Mouse (Mus musculus) midbrain, embryonic 14.5 days (tissue): ENCODE measurements at regions not wholly inside any gene's neighbourhood (a gene's known extent, or its start where the extent isn't known, plus 50 kb on each side); places are given as distances from the start of the nearest gene placed in this dataset.

ENCODE experiments used
- ATAC-seq: fragments of 200-750 bp; cut with Nextera tagmentation; 2 replicates; pipeline ENCODE4 v1.8.0; 2017; ENCODE audit warnings: moderate number of reproducible peaks, moderate library complexity; ENCODE audit not compliant: low FRiP score, low TSS enrichment
- DNase-seq: peaks from one replicate; pipeline ENCODE4 v3.0.0-alpha.2; 2015
- H3K27ac ChIP-seq: fragments of 300-500 bp; sonication (generic); replicated peaks from 2 replicates; pipeline ENCODE4 v1.5.1; 2014; ENCODE audit warnings: mild to moderate bottlenecking, low read depth, low read length, moderate library complexity
- H3K27me3 ChIP-seq: fragments of 300-500 bp; sonication (generic); 2 replicates; pipeline ENCODE4 v1.6.1; 2014; ENCODE audit warnings: low read length, control low read depth, mixed read lengths; ENCODE audit not compliant: control insufficient read depth, insufficient read depth
- H3K36me3 ChIP-seq: fragments of 300-500 bp; sonication (generic); 2 replicates; pipeline ENCODE4 v1.6.1; 2014; ENCODE audit warnings: low read length, control low read depth; ENCODE audit not compliant: control insufficient read depth, insufficient read depth
- H3K4me1 ChIP-seq: fragments of 300-500 bp; sonication (generic); 2 replicates; pipeline ENCODE4 v1.6.1; 2014; ENCODE audit warnings: mild to moderate bottlenecking, antibody characterized with exemption, low read length, control low read depth; ENCODE audit not compliant: control insufficient read depth, insufficient read depth
- H3K4me2 ChIP-seq: fragments of 300-500 bp; sonication (generic); 2 replicates; pipeline ENCODE4 v1.6.1; 2014; ENCODE audit warnings: mild to moderate bottlenecking, low read length, moderate library complexity
- H3K4me3 ChIP-seq: fragments of 300-500 bp; sonication (generic); replicated peaks from 2 replicates; pipeline ENCODE4 v1.5.1; 2014; ENCODE audit warnings: low read depth, low read length
- H3K9ac ChIP-seq: fragments of 300-500 bp; sonication (generic); replicated peaks from 2 replicates; pipeline ENCODE4 v1.6.1; 2014; ENCODE audit warnings: mild to moderate bottlenecking, low read length, moderate library complexity
- H3K9me3 ChIP-seq: fragments of 300-500 bp; sonication (generic); 2 replicates; pipeline ENCODE4 v1.6.1; 2016; ENCODE audit warnings: low read length, control low read depth, mixed read lengths; ENCODE audit not compliant: control insufficient read depth
- WGBS: fragments of 180-500 bp; shearing (Covaris S2); extraction: QIAGEN DNeasy Blood & Tissue Kit; methylation state at CpG from one replicate; pipeline ENCODE4 v1.1.7; 2014; 5-methylcytosine and 5-hydroxymethylcytosine counted together

GRCm38 (mm10) chr2:128276337-128276736 is 150.5 kb downstream of the Bcl2l11 start:
- Histone ChIP-seq H3K27ac (no peak overlapping the region), H3K9ac (no peak overlapping the region), H3K4me2 (no peak overlapping the region), H3K36me3 (no peaks in the 10 kb centered on the region), H3K9me3 (no peaks in the 10 kb centered on the region), H3K4me3 (no peak overlapping the region), H3K27me3 (no peaks in the 10 kb centered on the region), H3K4me1 (peaks cover 18% of the 10 kb centered on the region; the same call in 1 of the 2 replicates)
- ATAC-seq (no peak), DNase-seq (no peak)
- 99% methylated on average over 5 of the region's 5 CpGs for WGBS

- Histone ChIP-seq H3K4me2 (no peak overlapping the region), H3K4me3 (no peak overlapping the region), H3K9me3 (no peaks in the 10 kb centered on the region), H3K4me1 (peaks cover 18% of the 10 kb centered on the region; the same call in 1 of the 2 replicates), H3K27ac (peak overlapping the region; percentile 49; the same call in 1 of the 2 replicates), H3K27me3 (no peaks in the 10 kb centered on the region), H3K36me3 (no peaks in the 10 kb centered on the region), H3K9ac (no peak overlapping the region)
- no peak for ATAC-seq
- no peak for DNase-seq
- 46% methylated on average over 4 of the region's 4 CpGs for WGBS
Measured at GRCm38 (mm10) chr2:128277387-128278123, 151.7 kb downstream of the Bcl2l11 start.

- Histone ChIP-seq H3K27me3 (no peaks in the 10 kb centered on the region), H3K4me3 (no peak overlapping the region), H3K9me3 (no peaks in the 10 kb centered on the region), H3K27ac (peak overlapping the region; percentile 49; the same call in 1 of the 2 replicates), H3K36me3 (no peaks in the 10 kb centered on the region), H3K4me1 (peaks cover 18% of the 10 kb centered on the region; the same call in 1 of the 2 replicates), H3K4me2 (no peak overlapping the region), H3K9ac (no peak overlapping the region)
- ATAC-seq, result no peak
- WGBS, result 68% methylated on average over 5 of the region's 5 CpGs
- peak; percentile 25 for DNase-seq
Measured at GRCm38 (mm10) chr2:128278124-128278432, 152.2 kb downstream of the Bcl2l11 start.

GRCm38 (mm10) chr2:128278608-128279081 is 152.8 kb downstream of the Bcl2l11 start:
- ATAC-seq, result no peak; the same call in 1 of the 2 replicates

GRCm38 (mm10) chr2:128279127-128279710 is 153.4 kb downstream of the Bcl2l11 start:
- no peak overlapping the region for H3K4me3 ChIP-seq
- no peak overlapping the region for H3K4me2 ChIP-seq
- DNase-seq (no peak), ATAC-seq (no peak)
- no peaks in the 10 kb centered on the region for H3K36me3 ChIP-seq
- H3K4me1 ChIP-seq, result peaks cover 18% of the 10 kb centered on the region; the same call in 1 of the 2 replicates
- no peak overlapping the region for H3K9ac ChIP-seq
- H3K27ac ChIP-seq, result no peak overlapping the region
- H3K9me3 ChIP-seq, result no peaks in the 10 kb centered on the region
- 81% methylated on average over 10 of the region's 10 CpGs for WGBS
- H3K27me3 ChIP-seq, result no peaks in the 10 kb centered on the region

More at GRCm38 (mm10) chr2:128278608-128279081, 152.8 kb downstream of the Bcl2l11 start:
- no peak overlapping the region for H3K4me3 ChIP-seq
- no peak overlapping the region; the same call in 1 of the 2 replicates for H3K27ac ChIP-seq
- peak; percentile 79 for DNase-seq
- H3K36me3 ChIP-seq, result no peaks in the 10 kb centered on the region
- H3K9me3 ChIP-seq, result no peaks in the 10 kb centered on the region
- H3K4me1 ChIP-seq, result peaks cover 18% of the 10 kb centered on the region; the same call in 1 of the 2 replicates
- WGBS, result 20% methylated on average over 12 of the region's 12 CpGs
- H3K27me3 ChIP-seq, result no peaks in the 10 kb centered on the region
- peak overlapping the region; percentile 13; the same call in 1 of the 2 replicates for H3K4me2 ChIP-seq
- H3K9ac ChIP-seq, result no peak overlapping the region

- Histone ChIP-seq H3K27ac (no peak overlapping the region), H3K9me3 (no peaks in the 10 kb centered on the region), H3K9ac (no peak overlapping the region), H3K4me3 (no peak overlapping the region), H3K4me2 (no peak overlapping the region), H3K4me1 (peaks cover 22% of the 10 kb centered on the region), H3K36me3 (no peaks in the 10 kb centered on the region), H3K27me3 (peaks cover 7% of the 10 kb centered on the region; the same call in 1 of the 2 replicates)
- WGBS, result 43% methylated on average over 4 of the region's 4 CpGs
- ATAC-seq (no peak), DNase-seq (no peak)
Measured at GRCm38 (mm10) chr2:128282591-128282990, 156.8 kb downstream of the Bcl2l11 start.

- Histone ChIP-seq H3K36me3 (no peaks in the 10 kb centered on the region), H3K27me3 (peaks cover 7% of the 10 kb centered on the region; the same call in 1 of the 2 replicates), H3K4me3 (no peak overlapping the region), H3K9me3 (no peaks in the 10 kb centered on the region), H3K9ac (no peak overlapping the region), H3K4me2 (no peak overlapping the region), H3K27ac (no peak overlapping the region), H3K4me1 (peaks cover 19% of the 10 kb centered on the region)
- ATAC-seq (0 out of 2 replicates have a peak, but pooled peaks have one; percentile 31), DNase-seq (peak; percentile 72)
- WGBS, result 66% methylated on average over 7 of the region's 7 CpGs
Measured at GRCm38 (mm10) chr2:128284822-128285421, 159.1 kb downstream of the Bcl2l11 start.

GRCm38 (mm10) chr2:128285457-128285856 is 159.6 kb downstream of the Bcl2l11 start:
- Histone ChIP-seq H3K9me3 (no peaks in the 10 kb centered on the region), H3K27ac (no peak overlapping the region), H3K27me3 (peaks cover 7% of the 10 kb centered on the region; the same call in 1 of the 2 replicates), H3K4me2 (no peak overlapping the region), H3K4me1 (peaks cover 19% of the 10 kb centered on the region), H3K36me3 (no peaks in the 10 kb centered on the region), H3K4me3 (no peak overlapping the region), H3K9ac (no peak overlapping the region)
- peak; percentile 36 for DNase-seq
- no peak for ATAC-seq
- WGBS, result 44% methylated on average over 12 of the region's 12 CpGs
